Mouse (Mus musculus): ENCODE measurements around the gene Tmem97.

Tmem97 gene

GRCm38 (mm10) chr11:78512025-78512957, 38.3 kb downstream of the Tmem97 start, which contains the start of the genes Tmem199 and Poldip2:
Gene Tmem199 (minus strand): TSS chr11:78512172.
Gene Poldip2 (plus strand): TSS chr11:78512193.
- peak; percentile 96 for DNase-seq (ENCODE audit: low read depth)

GRCm38 (mm10) chr11:78509148-78509547, 41.4 kb downstream of the Tmem97 start:
- DNase-seq (ENCODE audit: low read depth): peak; percentile 70

- DNase-seq (ENCODE audit: low read depth): no peak
These were observed 45.1 kb downstream of the Tmem97 start for GRCm38 (mm10) chr11:78505430-78505829.

GRCm38 (mm10) chr11:78502909-78503650, 47.5 kb downstream of the Tmem97 start, which contains the start of gene Sebox:
Gene Sebox (plus strand): TSS chr11:78503447.
- no peak for DNase-seq (ENCODE audit: low read depth)

GRCm38 (mm10) chr11:78501529-78501928, 49.0 kb downstream of the Tmem97 start:
- DNase-seq (ENCODE audit: low read depth): no peak

- DNase-seq (ENCODE audit: low read depth): no peak
These were observed 49.9 kb downstream of the Tmem97 start for GRCm38 (mm10) chr11:78500623-78501202.

- DNase-seq (ENCODE audit: low read depth): no peak
These were observed 51.0 kb downstream of the Tmem97 start for GRCm38 (mm10) chr11:78499543-78499942.

- no peak for DNase-seq (ENCODE audit: low read depth)
These were observed 51.6 kb downstream of the Tmem97 start, which contains the start of gene Vtn for GRCm38 (mm10) chr11:78499004-78499403. Gene Vtn (plus strand): TSS chr11:78499091.

GRCm38 (mm10) chr11:78497544-78498522, 52.7 kb downstream of the Tmem97 start, which contains the start of gene Sarm1:
Gene Sarm1 (minus strand): TSS chr11:78497754.
- peak; percentile 98 for DNase-seq (ENCODE audit: low read depth)

GRCm38 (mm10) chr11:78497071-78497541, 53.5 kb downstream of the Tmem97 start:
- DNase-seq (ENCODE audit: low read depth): peak; percentile 19

GRCm38 (mm10) chr11:78495904-78496303, 54.7 kb downstream of the Tmem97 start:
- DNase-seq (ENCODE audit: low read depth): peak; percentile 84
